Mouse (Mus musculus) neural tube, embryonic 12.5 days (tissue): ENCODE data around the gene 4930470P17Rik. TPM values are rescaled to one million over a fixed set of nuclear protein-coding genes. Genes with fewer than 3 reads are reported as not detected.
"Not testable (repeated sequence)": the region's sequence is repeated elsewhere in the genome, so short reads cannot be mapped to it uniquely, and the experiment has no call there.

Source experiments
- ATAC-seq: fragments of 200-750 bp; cut with Nextera tagmentation; 2 replicates; pipeline ENCODE4 v1.8.0; 2017; ENCODE audit warnings: low read depth, mild to moderate bottlenecking, moderate TSS enrichment, moderate library complexity; ENCODE audit not compliant: low FRiP score
- H3K27ac ChIP-seq: fragments of 300-500 bp; sonication (generic); 2 replicates; pipeline ENCODE4 v1.5.1; 2016
- H3K27me3 ChIP-seq: fragments of 300-500 bp; sonication (generic); replicated peaks from 2 replicates; pipeline ENCODE4 v1.6.1; 2016; ENCODE audit warnings: mild to moderate bottlenecking
- H3K36me3 ChIP-seq: fragments of 300-500 bp; sonication (generic); 2 replicates; pipeline ENCODE4 v1.6.1; 2016; ENCODE audit warnings: mild to moderate bottlenecking
- H3K4me1 ChIP-seq: fragments of 300-500 bp; sonication (generic); 2 replicates; pipeline ENCODE4 v1.6.1; 2016
- H3K4me2 ChIP-seq: fragments of 300-500 bp; sonication (generic); replicated peaks from 2 replicates; pipeline ENCODE4 v1.6.1; 2016; ENCODE audit warnings: mild to moderate bottlenecking
- H3K4me3 ChIP-seq: fragments of 300-500 bp; sonication (generic); 2 replicates; pipeline ENCODE4 v1.5.1; 2016
- H3K9ac ChIP-seq: fragments of 300-500 bp; sonication (generic); 2 replicates; pipeline ENCODE4 v1.6.1; 2016; ENCODE audit warnings: mild to moderate bottlenecking
- H3K9me3 ChIP-seq: fragments of 300-500 bp; sonication (generic); 2 replicates; pipeline ENCODE4 v1.6.1; 2016; ENCODE audit warnings: mild to moderate bottlenecking
- WGBS: fragments of 180-500 bp; shearing (Covaris S2); methylation state at CpG from one replicate; pipeline ENCODE4 v1.1.7; 2016; 5-methylcytosine and 5-hydroxymethylcytosine counted together
- polyA plus RNA-seq: library from polyadenylated mRNA; unstranded; fragments of >200 nt; fragmentation: Nextera tagmentation; extraction: Ambion mirVana; gene quantifications from 2 replicates; pipeline ENCODE4 v1.2.1, GENCODE M21; 2016

4930470P17Rik gene
- polyA plus RNA-seq = not detected in 2 replicates

GRCm38 (mm10) chr2:170601917-170602316 is at the start of gene 4930470P17Rik:
Gene 4930470P17Rik (minus strand): TSS chr2:170602017.
- H3K9ac ChIP-seq = no peak within 1 kb of the TSS
- H3K4me1 ChIP-seq = no peaks in the 10 kb centered on the region
- no peaks in the 10 kb centered on the region for H3K27me3 ChIP-seq
- no peak within 1 kb of the TSS for H3K27ac ChIP-seq
- H3K36me3 ChIP-seq = no peaks in the 10 kb centered on the region
- H3K9me3 ChIP-seq = peaks cover 7% of the 10 kb centered on the region; the same call in 1 of the 2 replicates
- no peak within 1 kb of the TSS for H3K4me3 ChIP-seq
- ATAC-seq = no peak
- no peak within 1 kb of the TSS for H3K4me2 ChIP-seq
- 76% methylated on average over 9 of the region's 9 CpGs for WGBS

- Histone ChIP-seq H3K4me2 (no peak overlapping the region), H3K4me1 (0 out of 2 replicates have a peak, but pooled peaks cover 3% of the 10 kb centered on the region), H3K4me3 (no peak overlapping the region), H3K27ac (no peak overlapping the region), H3K36me3 (no peaks in the 10 kb centered on the region), H3K9ac (no peak overlapping the region), H3K27me3 (no peaks in the 10 kb centered on the region), H3K9me3 (peaks cover 5% of the 10 kb centered on the region; the same call in 1 of the 2 replicates)
- ATAC-seq = no peak
- whole genome bisulfite sequencing = 95% methylated on average over 1 of the region's 1 CpGs
These were observed 49.7 kb upstream of the 4930470P17Rik start for GRCm38 (mm10) chr2:170651483-170651882.

DNA sequence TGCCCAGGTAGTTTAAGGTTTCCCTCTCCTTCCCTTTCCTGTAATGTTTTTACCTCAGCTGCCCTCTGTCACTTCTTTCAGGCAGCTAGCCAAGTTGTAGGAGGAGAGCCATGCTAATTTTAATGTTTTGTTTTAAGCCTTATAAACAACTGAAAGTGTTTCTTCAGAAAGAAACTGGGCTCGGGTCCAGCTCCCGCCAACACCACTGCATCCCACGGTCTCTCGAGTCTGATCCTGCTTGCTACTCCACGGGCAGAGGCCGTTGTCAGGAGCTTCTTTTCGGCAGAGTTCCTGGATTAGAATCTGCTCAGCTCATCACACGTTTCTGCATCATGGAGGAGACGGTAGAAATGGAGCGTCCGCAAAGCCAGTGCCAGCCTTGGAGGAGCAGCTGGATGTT is 46.7 kb upstream of the 4930470P17Rik start:
- Histone ChIP-seq H3K36me3 (no peaks in the 10 kb centered on the region), H3K4me2 (no peak overlapping the region), H3K9me3 (peaks cover 5% of the 10 kb centered on the region; the same call in 1 of the 2 replicates), H3K9ac (no peak overlapping the region), H3K4me1 (0 out of 2 replicates have a peak, but pooled peaks cover 3% of the 10 kb centered on the region), H3K27me3 (no peaks in the 10 kb centered on the region), H3K27ac (no peak overlapping the region), H3K4me3 (no peak overlapping the region)
- ATAC-seq = no peak
- WGBS = 86% methylated on average over 11 of the region's 11 CpGs

DNA sequence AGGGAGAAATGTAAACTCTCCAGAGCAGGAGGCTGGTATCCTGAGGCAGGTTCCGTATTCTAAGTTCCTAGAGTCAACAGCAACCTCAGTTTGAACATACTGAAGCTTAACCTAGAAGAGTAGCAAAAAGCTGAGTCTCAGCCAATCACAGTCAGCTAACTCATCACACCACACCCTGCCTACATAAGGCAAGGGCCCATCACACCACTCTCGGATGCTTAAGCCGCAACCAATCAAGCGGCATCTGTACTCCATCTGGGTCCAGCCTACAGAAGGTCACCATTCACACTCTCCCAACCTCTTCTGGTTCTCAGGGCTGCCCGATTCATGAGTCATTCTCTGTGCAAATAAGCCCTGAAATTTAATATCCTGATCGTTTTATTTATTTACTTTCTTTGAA is 44.4 kb upstream of the 4930470P17Rik start:
- WGBS = 92% methylated on average over 6 of the region's 6 CpGs
- H3K27ac ChIP-seq = no peak overlapping the region
- no peak overlapping the region for H3K4me3 ChIP-seq
- peaks cover 6% of the 10 kb centered on the region; the same call in 1 of the 2 replicates for H3K4me1 ChIP-seq
- no peaks in the 10 kb centered on the region for H3K27me3 ChIP-seq
- H3K4me2 ChIP-seq = no peak overlapping the region
- no peaks in the 10 kb centered on the region for H3K36me3 ChIP-seq
- ATAC-seq = no peak
- H3K9me3 ChIP-seq = no peaks in the 10 kb centered on the region
- H3K9ac ChIP-seq = no peak overlapping the region

DNA sequence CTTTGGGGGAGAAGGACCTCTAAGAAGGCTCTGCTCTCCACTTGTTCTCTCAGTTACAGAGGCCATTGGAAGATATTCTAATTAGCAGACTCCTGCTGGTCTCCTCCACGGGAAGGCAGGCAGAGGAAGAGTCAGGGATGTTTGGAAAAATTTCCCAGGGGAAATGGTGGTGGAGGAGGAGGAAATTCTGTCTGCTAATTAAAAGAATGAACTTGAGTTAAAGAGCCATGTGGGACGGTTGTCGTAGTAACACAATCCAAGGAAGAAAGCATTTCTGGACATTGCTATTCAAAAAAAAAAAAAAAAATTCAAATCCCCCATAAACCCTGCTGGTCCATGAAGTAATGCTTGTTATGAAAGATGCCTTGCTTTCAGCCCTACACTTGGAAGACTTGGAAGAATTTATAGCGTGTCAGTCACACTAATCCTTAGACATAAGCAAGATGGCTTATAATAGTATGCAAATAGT is 40.6 kb upstream of the 4930470P17Rik start:
- WGBS = 28% methylated on average over 4 of the region's 4 CpGs

DNA sequence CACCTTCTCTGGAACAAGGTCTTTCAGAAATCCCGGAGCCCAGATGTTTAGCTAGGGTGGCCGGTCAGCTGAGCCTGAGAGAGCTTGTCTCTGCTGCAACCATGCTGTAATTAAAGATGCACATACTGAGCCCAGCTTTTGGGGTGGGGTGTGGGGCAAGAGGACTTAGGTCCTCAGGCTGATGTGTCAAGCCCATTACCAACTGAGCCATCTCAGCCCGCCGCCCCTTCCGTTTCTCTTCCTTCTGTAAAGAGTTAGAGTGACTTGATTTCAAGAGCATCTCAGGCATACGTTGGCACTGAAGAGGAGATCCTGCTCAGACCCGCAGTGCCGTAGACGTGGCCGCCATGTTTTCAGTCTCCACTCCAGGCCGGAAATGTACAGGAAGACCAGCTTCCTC is 38.5 kb upstream of the 4930470P17Rik start:
- H3K27me3 ChIP-seq = no peaks in the 10 kb centered on the region
- H3K4me3 ChIP-seq = no peak overlapping the region
- H3K9me3 ChIP-seq = no peaks in the 10 kb centered on the region
- H3K36me3 ChIP-seq = no peaks in the 10 kb centered on the region
- ATAC-seq = no peak
- H3K4me2 ChIP-seq = no peak overlapping the region
- H3K27ac ChIP-seq = no peak overlapping the region
- no peak overlapping the region for H3K9ac ChIP-seq
- H3K4me1 ChIP-seq = peaks cover 11% of the 10 kb centered on the region; the same call in 1 of the 2 replicates
- 88% methylated on average over 11 of the region's 11 CpGs for WGBS

More for the DNA sequence above, 40.6 kb upstream of the 4930470P17Rik start:
- ATAC-seq = no peak
- no peaks in the 10 kb centered on the region for H3K9me3 ChIP-seq
- no peak overlapping the region for H3K9ac ChIP-seq
- no peaks in the 10 kb centered on the region for H3K36me3 ChIP-seq
- H3K27ac ChIP-seq = no peak overlapping the region
- peaks cover 11% of the 10 kb centered on the region; the same call in 1 of the 2 replicates for H3K4me1 ChIP-seq
- H3K4me2 ChIP-seq = no peak overlapping the region
- no peak overlapping the region for H3K4me3 ChIP-seq
- H3K27me3 ChIP-seq = no peaks in the 10 kb centered on the region

- Histone ChIP-seq H3K27me3 (no peaks in the 10 kb centered on the region), H3K9ac (no peak overlapping the region), H3K4me2 (no peak overlapping the region), H3K4me3 (no peak overlapping the region), H3K36me3 (no peaks in the 10 kb centered on the region), H3K9me3 (no peaks in the 10 kb centered on the region), H3K27ac (no peak overlapping the region), H3K4me1 (peaks cover 15% of the 10 kb centered on the region; the same call in 1 of the 2 replicates)
- no peak for ATAC-seq
- WGBS = 75% methylated on average over 8 of the region's 8 CpGs
These were observed 36.9 kb upstream of the 4930470P17Rik start for GRCm38 (mm10) chr2:170638746-170639145.

DNA sequence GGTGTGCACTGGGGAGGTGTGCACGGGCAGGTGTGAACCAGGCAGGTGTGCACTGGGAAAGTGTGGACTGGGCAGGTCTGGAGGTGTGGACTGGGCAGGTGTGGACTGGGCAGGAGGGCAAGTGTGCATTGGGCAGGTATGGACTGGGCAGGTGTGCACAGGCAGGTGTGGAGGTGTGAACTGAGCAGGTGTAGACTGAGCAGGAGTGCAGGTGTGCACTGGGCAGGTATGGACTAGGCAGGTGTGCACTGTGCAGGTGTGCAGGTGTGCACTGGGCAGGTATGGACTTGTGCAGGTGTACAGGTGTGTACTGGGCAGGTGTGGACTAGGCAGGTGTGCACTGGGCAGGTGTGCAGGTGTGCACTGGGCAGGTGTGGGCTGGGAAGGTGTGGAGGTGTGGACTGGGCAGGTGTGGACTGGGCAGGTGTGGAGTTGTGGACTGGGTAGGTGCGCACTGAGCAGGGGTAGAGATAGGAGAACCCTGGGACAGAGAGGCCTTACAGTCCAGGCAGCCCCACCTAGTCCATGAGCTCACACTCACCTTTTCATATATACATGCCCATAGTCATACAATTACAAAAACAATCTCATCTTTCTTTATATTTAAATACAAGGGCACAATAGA is 31.3 kb upstream of the 4930470P17Rik start:
- no peak overlapping the region for H3K4me2 ChIP-seq
- no peaks in the 10 kb centered on the region for H3K9me3 ChIP-seq
- WGBS = 90% methylated on average over 2 of the region's 2 CpGs
- no peak overlapping the region for H3K4me3 ChIP-seq
- H3K9ac ChIP-seq = no peak overlapping the region
- no peaks in the 10 kb centered on the region for H3K27me3 ChIP-seq
- no peaks in the 10 kb centered on the region for H3K36me3 ChIP-seq
- H3K27ac ChIP-seq = no peak overlapping the region
- H3K4me1 ChIP-seq = 0 out of 2 replicates have a peak, but pooled peaks cover 3% of the 10 kb centered on the region
- 0 out of 2 replicates have a peak, but pooled peaks have one; percentile 41 for ATAC-seq

DNA sequence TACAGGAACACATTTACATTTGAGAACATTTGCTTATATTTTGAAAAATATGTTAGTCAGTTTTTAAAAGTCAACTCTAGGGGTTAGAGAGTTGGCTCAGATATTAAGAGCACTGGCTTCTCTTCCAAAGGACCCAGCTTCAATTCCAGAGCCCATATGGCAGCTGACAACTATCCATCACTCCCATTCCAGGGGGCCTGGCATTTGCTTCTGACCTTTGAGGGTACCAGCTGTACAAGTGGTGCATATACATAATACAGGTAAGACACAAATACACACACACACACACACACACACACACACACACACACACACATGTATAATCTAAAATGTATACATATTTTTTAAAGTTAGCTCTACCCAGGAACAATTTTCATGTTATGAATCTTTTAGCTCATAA is 30.6 kb upstream of the 4930470P17Rik start:
- no peak for ATAC-seq
- H3K9ac ChIP-seq = no peak overlapping the region
- H3K36me3 ChIP-seq = no peaks in the 10 kb centered on the region
- H3K4me2 ChIP-seq = no peak overlapping the region
- H3K4me1 ChIP-seq = 0 out of 2 replicates have a peak, but pooled peaks cover 3% of the 10 kb centered on the region
- H3K27ac ChIP-seq = no peak overlapping the region
- no peak overlapping the region for H3K4me3 ChIP-seq
- no peaks in the 10 kb centered on the region for H3K9me3 ChIP-seq
- no peaks in the 10 kb centered on the region for H3K27me3 ChIP-seq

DNA sequence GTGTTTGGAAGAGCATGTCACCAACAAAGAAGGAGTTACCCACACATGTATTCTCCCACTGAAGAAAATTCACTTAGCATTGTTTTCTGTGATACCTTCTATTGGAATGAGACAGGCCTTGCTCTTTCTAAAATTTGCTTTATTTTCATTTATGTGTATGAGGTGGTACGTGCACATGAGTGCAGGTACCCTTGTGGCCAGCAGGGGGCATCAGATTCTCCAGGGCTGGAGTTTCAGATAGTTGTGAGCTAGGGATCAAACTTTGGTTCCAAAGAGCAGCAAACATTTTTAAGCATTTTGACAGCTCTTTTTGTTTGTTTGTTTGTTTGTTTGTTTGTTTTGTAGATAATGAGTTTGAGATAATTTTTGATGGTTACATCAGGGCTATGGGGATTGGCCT is 29.6 kb upstream of the 4930470P17Rik start:
- no peak for ATAC-seq
- H3K4me3 ChIP-seq = no peak overlapping the region
- WGBS = 96% methylated on average over 1 of the region's 1 CpGs

DNA sequence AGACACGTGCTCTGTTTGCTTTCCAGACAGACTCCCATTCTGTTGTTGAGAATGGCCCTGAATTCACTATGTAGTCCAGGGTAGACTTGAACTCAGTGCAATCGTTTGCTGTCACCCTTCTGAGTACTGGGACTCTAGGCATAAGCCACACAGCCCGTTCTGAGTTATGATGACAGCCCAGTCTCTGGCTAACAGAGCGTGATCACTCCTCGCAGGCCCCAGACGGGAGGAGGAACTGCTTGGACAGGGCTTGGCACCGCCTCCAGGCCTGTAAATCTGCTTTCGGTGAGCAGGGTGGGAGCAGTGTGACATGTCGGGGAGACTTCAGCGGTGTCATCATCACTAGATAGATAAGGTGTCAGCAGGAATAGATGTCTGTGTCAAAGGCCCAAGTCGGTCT is 28.7 kb upstream of the 4930470P17Rik start:
- H3K27me3 ChIP-seq = no peaks in the 10 kb centered on the region
- H3K36me3 ChIP-seq = no peaks in the 10 kb centered on the region
- whole genome bisulfite sequencing = 81% methylated on average over 11 of the region's 11 CpGs
- no peak overlapping the region for H3K27ac ChIP-seq
- no peak for ATAC-seq
- H3K4me1 ChIP-seq = 0 out of 2 replicates have a peak, but pooled peaks cover 3% of the 10 kb centered on the region
- H3K9me3 ChIP-seq = no peaks in the 10 kb centered on the region
- H3K9ac ChIP-seq = no peak overlapping the region
- H3K4me2 ChIP-seq = no peak overlapping the region
- H3K4me3 ChIP-seq = no peak overlapping the region

More for the DNA sequence above, 29.6 kb upstream of the 4930470P17Rik start:
- Histone ChIP-seq H3K9ac (no peak overlapping the region), H3K9me3 (no peaks in the 10 kb centered on the region), H3K4me1 (0 out of 2 replicates have a peak, but pooled peaks cover 3% of the 10 kb centered on the region), H3K4me2 (no peak overlapping the region), H3K27ac (no peak overlapping the region), H3K36me3 (no peaks in the 10 kb centered on the region), H3K27me3 (no peaks in the 10 kb centered on the region)

DNA sequence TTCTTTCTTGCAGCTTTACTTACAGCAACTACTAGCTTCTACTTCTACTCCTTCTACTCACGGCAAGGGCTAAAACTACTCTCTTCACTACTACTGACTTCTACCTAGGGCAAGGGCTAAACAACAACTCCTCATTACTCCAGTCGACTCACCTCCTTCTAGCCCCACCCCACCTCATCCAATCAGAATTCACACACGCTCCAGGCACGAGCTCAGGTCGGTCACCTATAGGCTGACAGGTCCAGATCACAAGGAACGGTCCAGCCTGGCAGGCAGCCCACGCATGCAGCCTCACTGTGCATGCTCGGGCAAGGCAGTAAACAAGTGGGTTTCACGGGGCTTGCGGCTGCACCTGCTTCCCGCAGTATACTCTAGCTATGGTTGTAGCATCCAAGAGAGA is 26.2 kb upstream of the 4930470P17Rik start:
- 91% methylated on average over 11 of the region's 11 CpGs for WGBS
- not testable (repeated sequence) for H3K4me3 ChIP-seq, H3K27me3 ChIP-seq, H3K9ac ChIP-seq, H3K27ac ChIP-seq, H3K9me3 ChIP-seq, ATAC-seq, H3K4me1 ChIP-seq, H3K36me3 ChIP-seq, H3K4me2 ChIP-seq
